Mouse (Mus musculus): ENCODE measurements around the gene Sh3gl1.

- TF ChIP-seq CTCF (IDR thresholded peaks at IDR 0.05; ENCODE audit: extremely low read depth, insufficient read length, insufficient replicate concordance, low read depth, low read length) = no peak
- TF ChIP-seq POLR2A (IDR thresholded peaks at IDR 0.05; ENCODE audit: low read depth, low read length) = no peak
These were observed 5.5 kb downstream of the Sh3gl1 start for GRCm38 (mm10) chr17:56030919-56031318.

All from small intestine, adult 2 months (tissue).